Mouse (Mus musculus) embryonic facial prominence, embryonic 13.5 days (tissue): ENCODE measurements at regions not wholly inside any gene's neighbourhood (a gene's known extent, or its start where the extent isn't known, plus 50 kb on each side); places are given as distances from the start of the nearest gene placed in this dataset.

Experiments used
- ATAC-seq: fragments of 200-750 bp; cut with Nextera tagmentation; 2 replicates; pipeline ENCODE4 v1.8.0; 2017; ENCODE audit warnings: low read depth; ENCODE audit not compliant: insufficient number of reproducible peaks, insufficient read depth, low FRiP score, low TSS enrichment
- H3K27ac ChIP-seq: fragments of 300-500 bp; sonication (generic); 2 replicates; pipeline ENCODE4 v1.5.1; 2015; ENCODE audit warnings: moderate library complexity, mild to moderate bottlenecking, inconsistent platforms
- H3K27me3 ChIP-seq: fragments of 300-500 bp; sonication (generic); 2 replicates; pipeline ENCODE4 v1.6.1; 2015; ENCODE audit warnings: mild to moderate bottlenecking, inconsistent platforms
- H3K36me3 ChIP-seq: fragments of 300-500 bp; sonication (generic); 2 replicates; pipeline ENCODE4 v1.6.1; 2015; ENCODE audit warnings: mild to moderate bottlenecking, inconsistent platforms
- H3K4me1 ChIP-seq: fragments of 300-500 bp; sonication (generic); 2 replicates; pipeline ENCODE4 v1.6.1; 2015; ENCODE audit warnings: inconsistent platforms
- H3K4me2 ChIP-seq: fragments of 300-500 bp; sonication (generic); 2 replicates; pipeline ENCODE4 v1.6.1; 2015; ENCODE audit warnings: moderate library complexity, mild to moderate bottlenecking, inconsistent platforms
- H3K4me3 ChIP-seq: fragments of 300-500 bp; sonication (generic); 2 replicates; pipeline ENCODE4 v1.5.1; 2015; ENCODE audit warnings: mild to moderate bottlenecking, inconsistent platforms
- H3K9ac ChIP-seq: fragments of 300-500 bp; sonication (generic); 2 replicates; pipeline ENCODE4 v1.6.1; 2015; ENCODE audit warnings: mild to moderate bottlenecking, inconsistent platforms
- H3K9me3 ChIP-seq: fragments of 300-500 bp; sonication (generic); 2 replicates; pipeline ENCODE4 v1.6.1; 2016; ENCODE audit warnings: inconsistent platforms
- WGBS: fragments of 180-500 bp; shearing (Covaris S2); methylation state at CpG from one replicate; pipeline ENCODE4 v1.1.7; 2015; ENCODE audit warnings: mixed read lengths; 5-methylcytosine and 5-hydroxymethylcytosine counted together

GRCm38 (mm10) chr8:107642241-107642640 is 54.0 kb upstream of the Psmd7 start:
- H3K4me3 ChIP-seq, result no peak overlapping the region
- no peaks in the 10 kb centered on the region for H3K4me1 ChIP-seq
- no peaks in the 10 kb centered on the region for H3K9me3 ChIP-seq
- H3K27ac ChIP-seq, result no peak overlapping the region
- no peak for ATAC-seq
- WGBS, result 73% methylated on average over 8 of the region's 8 CpGs
- H3K4me2 ChIP-seq, result no peak overlapping the region
- no peak overlapping the region for H3K9ac ChIP-seq
- H3K36me3 ChIP-seq, result no peaks in the 10 kb centered on the region
- H3K27me3 ChIP-seq, result no peaks in the 10 kb centered on the region

- Histone ChIP-seq H3K4me2 (no peak overlapping the region), H3K4me3 (no peak overlapping the region), H3K4me1 (no peaks in the 10 kb centered on the region), H3K9me3 (no peaks in the 10 kb centered on the region), H3K27me3 (no peaks in the 10 kb centered on the region), H3K27ac (no peak overlapping the region), H3K9ac (no peak overlapping the region), H3K36me3 (no peaks in the 10 kb centered on the region)
- 81% methylated on average over 8 of the region's 8 CpGs for WGBS
- no peak for ATAC-seq
Measured at GRCm38 (mm10) chr8:107647936-107648335, 59.7 kb upstream of the Psmd7 start.

- H3K27ac ChIP-seq, result no peak overlapping the region
- H3K9me3 ChIP-seq, result no peaks in the 10 kb centered on the region
- H3K4me1 ChIP-seq, result no peaks in the 10 kb centered on the region
- 83% methylated on average over 9 of the region's 9 CpGs for WGBS
- H3K27me3 ChIP-seq, result no peaks in the 10 kb centered on the region
- no peak overlapping the region for H3K4me2 ChIP-seq
- H3K4me3 ChIP-seq, result no peak overlapping the region
- no peak for ATAC-seq
- no peaks in the 10 kb centered on the region for H3K36me3 ChIP-seq
- no peak overlapping the region for H3K9ac ChIP-seq
Measured at GRCm38 (mm10) chr8:107650306-107650705, 62.0 kb upstream of the Psmd7 start.

GRCm38 (mm10) chr8:107651424-107651823 is 63.2 kb upstream of the Psmd7 start:
- Histone ChIP-seq H3K36me3 (no peaks in the 10 kb centered on the region), H3K4me2 (no peak overlapping the region), H3K27ac (no peak overlapping the region), H3K9me3 (no peaks in the 10 kb centered on the region), H3K9ac (no peak overlapping the region), H3K4me1 (no peaks in the 10 kb centered on the region), H3K4me3 (no peak overlapping the region), H3K27me3 (no peaks in the 10 kb centered on the region)
- ATAC-seq, result no peak
- 78% methylated on average over 11 of the region's 11 CpGs for WGBS

- no peaks in the 10 kb centered on the region for H3K4me1 ChIP-seq
- H3K27ac ChIP-seq, result no peak overlapping the region
- no peaks in the 10 kb centered on the region for H3K27me3 ChIP-seq
- H3K9ac ChIP-seq, result no peak overlapping the region
- H3K9me3 ChIP-seq, result no peaks in the 10 kb centered on the region
- H3K4me2 ChIP-seq, result no peak overlapping the region
- 54% methylated on average over 8 of the region's 8 CpGs for WGBS
- no peaks in the 10 kb centered on the region for H3K36me3 ChIP-seq
- H3K4me3 ChIP-seq, result no peak overlapping the region
- no peak for ATAC-seq
Measured at GRCm38 (mm10) chr8:107652226-107652625, 64.0 kb upstream of the Psmd7 start.

- no peak for ATAC-seq
- H3K4me2 ChIP-seq, result no peak overlapping the region
- no peaks in the 10 kb centered on the region for H3K4me1 ChIP-seq
- 89% methylated on average over 10 of the region's 10 CpGs for WGBS
- H3K27me3 ChIP-seq, result no peaks in the 10 kb centered on the region
- no peak overlapping the region for H3K9ac ChIP-seq
- H3K9me3 ChIP-seq, result no peaks in the 10 kb centered on the region
- H3K36me3 ChIP-seq, result no peaks in the 10 kb centered on the region
- H3K4me3 ChIP-seq, result no peak overlapping the region
- no peak overlapping the region for H3K27ac ChIP-seq
Measured at GRCm38 (mm10) chr8:107653711-107654110, 65.4 kb upstream of the Psmd7 start.

GRCm38 (mm10) chr8:107656622-107657021 is 68.4 kb upstream of the Psmd7 start:
- Histone ChIP-seq H3K36me3 (no peaks in the 10 kb centered on the region), H3K9ac (no peak overlapping the region), H3K4me2 (no peak overlapping the region), H3K4me3 (no peak overlapping the region), H3K9me3 (no peaks in the 10 kb centered on the region), H3K27me3 (peaks cover 4% of the 10 kb centered on the region; the same call in 1 of the 2 replicates), H3K4me1 (no peaks in the 10 kb centered on the region), H3K27ac (no peak overlapping the region)
- WGBS, result 73% methylated on average over 5 of the region's 5 CpGs
- no peak for ATAC-seq

GRCm38 (mm10) chr8:107657741-107658140 is 69.5 kb upstream of the Psmd7 start:
- ATAC-seq, result no peak
- Histone ChIP-seq H3K9me3 (no peaks in the 10 kb centered on the region), H3K4me2 (no peak overlapping the region), H3K36me3 (no peaks in the 10 kb centered on the region), H3K27me3 (peaks cover 4% of the 10 kb centered on the region; the same call in 1 of the 2 replicates), H3K27ac (no peak overlapping the region), H3K4me3 (no peak overlapping the region), H3K9ac (no peak overlapping the region), H3K4me1 (no peaks in the 10 kb centered on the region)
- 93% methylated on average over 4 of the region's 4 CpGs for WGBS

- no peak for ATAC-seq
- H3K4me1 ChIP-seq, result no peaks in the 10 kb centered on the region
- 91% methylated on average over 6 of the region's 6 CpGs for WGBS
- peaks cover 4% of the 10 kb centered on the region; the same call in 1 of the 2 replicates for H3K27me3 ChIP-seq
- no peaks in the 10 kb centered on the region for H3K9me3 ChIP-seq
- H3K4me3 ChIP-seq, result no peak overlapping the region
- H3K9ac ChIP-seq, result no peak overlapping the region
- no peak overlapping the region for H3K4me2 ChIP-seq
- no peak overlapping the region for H3K27ac ChIP-seq
- no peaks in the 10 kb centered on the region for H3K36me3 ChIP-seq
Measured at GRCm38 (mm10) chr8:107658386-107658785, 70.1 kb upstream of the Psmd7 start.

- ATAC-seq, result no peak
- Histone ChIP-seq H3K9ac (no peak overlapping the region), H3K9me3 (no peaks in the 10 kb centered on the region), H3K27me3 (peaks cover 4% of the 10 kb centered on the region; the same call in 1 of the 2 replicates), H3K4me2 (no peak overlapping the region), H3K36me3 (no peaks in the 10 kb centered on the region), H3K4me3 (no peak overlapping the region), H3K4me1 (no peaks in the 10 kb centered on the region), H3K27ac (no peak overlapping the region)
- 83% methylated on average over 6 of the region's 6 CpGs for WGBS
Measured at GRCm38 (mm10) chr8:107660624-107661023, 72.4 kb upstream of the Psmd7 start.

GRCm38 (mm10) chr8:107669608-107670007 is 81.3 kb upstream of the Psmd7 start:
- peaks cover 18% of the 10 kb centered on the region for H3K4me1 ChIP-seq
- H3K9me3 ChIP-seq, result no peaks in the 10 kb centered on the region
- H3K9ac ChIP-seq, result no peak overlapping the region
- no peak overlapping the region for H3K4me2 ChIP-seq
- H3K4me3 ChIP-seq, result no peak overlapping the region
- no peaks in the 10 kb centered on the region for H3K36me3 ChIP-seq
- H3K27me3 ChIP-seq, result no peaks in the 10 kb centered on the region
- no peak for ATAC-seq
- no peak overlapping the region for H3K27ac ChIP-seq
- WGBS, result 82% methylated on average over 5 of the region's 5 CpGs

GRCm38 (mm10) chr8:107671471-107671870 is 83.2 kb upstream of the Psmd7 start:
- Histone ChIP-seq H3K4me3 (no peak overlapping the region), H3K9ac (no peak overlapping the region), H3K4me2 (peak overlapping the region; percentile 21), H3K9me3 (no peaks in the 10 kb centered on the region), H3K27me3 (peaks cover 3% of the 10 kb centered on the region; the same call in 1 of the 2 replicates), H3K27ac (no peak overlapping the region), H3K4me1 (peaks cover 18% of the 10 kb centered on the region), H3K36me3 (no peaks in the 10 kb centered on the region)
- 26% methylated on average over 8 of the region's 8 CpGs for WGBS
- 0 out of 2 replicates have a peak, but pooled peaks have one; percentile 64 for ATAC-seq

GRCm38 (mm10) chr8:107672691-107673090 is 84.4 kb upstream of the Psmd7 start:
- Histone ChIP-seq H3K27me3 (peaks cover 3% of the 10 kb centered on the region; the same call in 1 of the 2 replicates), H3K4me3 (no peak overlapping the region), H3K9ac (no peak overlapping the region), H3K4me2 (no peak overlapping the region), H3K9me3 (no peaks in the 10 kb centered on the region), H3K27ac (no peak overlapping the region), H3K4me1 (peaks cover 18% of the 10 kb centered on the region), H3K36me3 (no peaks in the 10 kb centered on the region)
- ATAC-seq, result no peak
- WGBS, result 90% methylated on average over 6 of the region's 6 CpGs
